Mouse (Mus musculus) adrenal gland, adult 18-20 months (tissue): ENCODE measurements around the gene Wnt11. TPM values are rescaled to one million over a fixed set of nuclear protein-coding genes. Genes with fewer than 3 reads are reported as not detected.

Experiments
- DNase-seq, 2 experiments: peaks; one replicate each; pipeline ENCODE4 v3.0.0; 2021 to 2022; ENCODE audit warnings: low spot score in 2 of 2
- total RNA-seq, 2 experiments: library from RNA; stranded (reverse); gene quantifications; 1 replicate in 1 of 2; 2 replicates in 1 of 2; pipeline ENCODE4 v1.2.3; 2021

Gene Wnt11
- total RNA-seq, 2 experiments from 2014 or later, result 0.86 to 3.8 TPM

DNA sequence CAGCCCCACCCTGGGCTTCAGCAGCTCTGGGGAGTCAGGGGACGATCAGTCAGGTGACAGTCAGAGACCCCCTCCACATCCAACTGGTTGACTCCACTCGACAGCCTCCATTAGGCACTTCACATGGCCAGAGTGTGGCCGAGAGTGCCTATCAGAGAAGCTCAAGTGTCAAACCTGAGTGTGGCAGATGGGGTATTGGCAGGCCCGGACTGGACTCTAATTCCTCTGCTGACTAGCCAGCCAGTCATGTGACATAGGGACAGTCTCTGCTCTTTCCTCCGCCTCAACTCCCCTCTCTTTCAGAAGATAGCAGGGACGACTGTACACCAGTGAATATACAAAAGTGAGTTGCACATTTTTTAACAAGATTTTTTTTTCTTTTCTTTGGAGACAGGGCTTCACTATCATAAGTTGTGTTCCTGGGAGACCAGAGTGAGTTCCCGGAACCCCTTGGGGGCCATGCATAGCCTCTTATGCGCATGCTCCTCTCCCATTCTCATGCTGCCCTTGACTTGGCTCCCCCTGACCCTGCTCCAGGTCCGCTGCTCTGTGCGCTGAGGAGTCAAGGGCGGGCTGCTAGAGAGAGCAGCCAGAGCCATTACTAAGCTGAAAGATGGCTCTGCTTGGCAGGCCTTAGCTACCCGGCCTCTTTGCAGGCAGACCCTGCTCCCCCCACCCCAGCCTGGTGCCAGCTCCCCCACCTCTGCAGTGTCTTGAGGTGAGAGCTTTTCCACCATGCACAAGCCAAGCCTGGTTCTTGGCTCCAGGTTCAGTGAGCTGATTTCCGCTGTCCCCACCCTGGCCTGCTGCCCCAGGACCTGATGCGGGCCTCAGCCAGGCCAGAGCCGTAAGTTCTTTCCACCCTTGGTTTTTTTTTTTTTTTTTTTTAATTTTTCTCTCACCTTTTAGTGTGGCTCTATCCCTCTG is 10.8 kb upstream of the Wnt11 start:
- DNase-seq, result no peak

DNA sequence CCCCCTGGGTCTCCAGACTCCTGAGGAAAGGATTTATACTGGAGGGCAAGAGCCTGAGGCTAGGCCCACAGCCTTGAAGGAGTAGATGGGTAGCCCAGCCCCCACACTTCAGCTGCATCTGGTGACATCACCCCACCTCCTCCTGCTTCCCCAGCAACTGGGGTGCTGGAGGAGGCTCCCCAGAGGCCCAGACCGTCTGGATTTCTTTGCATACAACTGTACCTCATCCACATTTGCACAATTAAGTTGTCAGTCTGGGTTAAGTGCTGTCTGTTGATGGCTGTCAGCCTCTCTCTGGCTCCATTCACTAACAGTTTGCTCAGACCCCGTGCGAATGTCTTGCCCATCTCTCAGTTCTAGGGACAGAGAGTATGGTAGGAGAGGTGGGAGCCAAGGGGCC is 6.9 kb upstream of the Wnt11 start:
- no peak for DNase-seq

DNA sequence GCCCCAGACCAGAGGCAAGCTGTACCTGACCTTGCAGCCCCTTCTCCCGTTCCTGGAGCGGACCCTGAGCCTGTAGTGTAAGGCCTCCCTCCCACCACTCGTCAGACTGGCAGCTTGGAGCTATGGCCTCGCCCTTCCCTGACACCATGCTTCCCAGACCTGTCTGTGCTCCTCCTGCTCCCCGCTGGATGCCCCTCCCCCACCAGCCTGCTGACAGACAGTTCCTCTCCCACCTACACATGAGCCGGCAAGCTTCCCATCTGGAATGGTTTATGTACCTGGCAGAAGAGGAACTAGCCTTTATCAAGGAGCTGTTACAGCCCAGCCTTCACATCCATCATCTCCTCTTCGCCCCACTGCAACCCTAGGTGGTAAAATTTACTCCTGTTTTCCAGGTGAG is 6.0 kb upstream of the Wnt11 start:
- DNase-seq, result no peak

DNA sequence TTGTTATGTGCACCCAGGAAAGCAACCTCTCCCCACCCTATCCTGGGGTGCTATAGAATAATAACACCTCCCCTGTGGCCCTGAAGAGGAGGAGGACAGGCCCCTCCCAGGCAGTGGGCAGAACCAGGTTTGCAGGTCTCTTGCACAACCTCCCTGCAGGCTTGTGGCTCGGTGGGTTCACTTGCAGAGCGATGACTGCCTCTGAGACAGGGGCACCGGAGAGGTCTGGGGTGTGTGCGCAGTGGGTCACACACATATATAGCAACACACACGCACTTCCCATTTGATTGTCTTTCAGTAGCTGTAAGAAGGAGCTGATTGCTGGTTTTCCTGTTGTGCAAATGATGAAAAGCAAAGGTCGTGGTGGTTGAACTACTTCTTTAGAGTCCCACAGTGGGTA is 3.6 kb upstream of the Wnt11 start:
- no peak for DNase-seq

DNA sequence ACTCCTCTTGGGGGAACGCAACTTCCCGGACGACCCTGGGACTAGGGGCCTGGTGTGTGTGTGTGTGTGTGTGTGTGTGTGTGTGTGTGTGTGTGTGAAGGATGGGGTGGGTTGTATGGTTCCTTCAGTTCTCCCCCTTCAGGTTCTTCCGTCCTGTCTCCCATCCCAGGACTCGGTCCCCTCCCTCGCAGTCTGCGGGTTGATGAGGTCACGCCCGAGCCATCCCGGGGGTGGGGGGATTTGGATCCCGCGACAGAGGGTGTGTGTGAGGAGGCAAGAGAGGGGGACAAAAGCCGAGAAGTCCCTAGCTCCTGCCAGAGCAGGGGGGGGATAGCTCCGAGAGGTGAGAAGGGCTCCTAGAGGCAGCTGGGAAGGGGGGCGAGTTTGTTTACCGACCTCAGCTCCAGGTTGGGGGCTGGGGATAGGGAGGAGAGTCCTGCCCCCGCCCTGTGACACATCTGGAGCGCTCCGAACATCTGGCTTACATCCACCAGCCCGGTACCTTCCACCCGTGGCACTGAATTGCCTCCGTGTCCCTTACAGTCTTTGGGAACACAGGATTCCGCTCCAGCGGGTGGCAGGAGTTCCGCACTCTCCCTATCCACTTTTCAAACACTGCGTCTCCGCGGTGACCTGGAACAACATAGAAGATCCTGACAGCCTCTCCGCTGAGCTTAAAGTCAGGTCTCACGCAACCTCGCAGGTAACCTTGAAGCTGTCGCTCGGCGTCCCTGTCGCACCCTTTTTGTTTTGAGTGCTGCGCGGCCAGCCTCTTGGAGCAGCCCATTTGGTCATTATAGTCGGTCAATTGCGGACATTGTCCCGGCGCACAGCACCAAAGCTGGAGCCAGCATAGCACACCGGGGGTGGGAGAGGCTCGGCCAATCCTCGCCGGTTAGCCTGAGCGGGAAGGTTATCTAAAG is 868 bp downstream of the Wnt11 start:
- no peak for DNase-seq

DNA sequence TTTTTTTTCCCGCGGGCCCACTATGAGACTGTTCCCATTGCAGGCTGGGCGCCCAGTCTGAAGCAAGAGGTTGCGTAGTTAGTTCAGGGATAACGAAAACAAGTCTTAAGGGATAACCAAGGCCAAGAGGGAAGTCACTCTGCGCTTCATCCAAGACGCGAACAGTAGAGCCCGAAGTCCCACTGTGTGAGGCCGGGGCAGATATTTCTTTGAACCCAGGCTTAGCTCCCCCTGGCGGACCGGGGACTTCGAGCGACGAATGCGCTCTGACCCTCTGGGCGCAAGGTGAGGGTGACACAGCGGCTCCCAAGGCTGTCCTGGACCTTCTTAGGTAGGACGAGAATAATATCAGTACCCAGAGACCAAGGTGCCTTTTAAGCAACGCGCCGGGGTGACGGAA is 1.7 kb downstream of the Wnt11 start:
- peak; percentile 65 to 76 for DNase-seq

DNA sequence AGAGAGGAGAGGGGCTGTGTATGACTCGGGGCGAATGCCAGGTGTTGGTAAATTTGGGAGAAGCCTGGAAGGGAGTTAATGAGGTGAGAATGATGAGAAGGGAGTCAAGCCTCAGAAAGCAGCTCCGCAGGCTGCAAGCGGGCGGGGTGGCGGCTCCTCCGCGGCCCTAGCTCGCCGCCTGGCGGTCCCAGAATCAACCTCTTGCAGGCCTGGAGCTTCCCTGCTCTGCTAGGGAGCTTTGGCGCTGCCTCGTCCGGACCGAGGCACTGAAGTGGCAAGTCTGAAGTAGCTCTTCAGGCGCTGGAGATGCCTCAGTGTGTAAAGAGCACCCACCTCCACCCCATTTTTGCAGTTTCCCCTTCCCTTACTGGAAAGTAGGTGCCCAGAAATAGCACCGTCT is 3.0 kb downstream of the Wnt11 start:
- peak; percentile 72 to 80 for DNase-seq

DNA sequence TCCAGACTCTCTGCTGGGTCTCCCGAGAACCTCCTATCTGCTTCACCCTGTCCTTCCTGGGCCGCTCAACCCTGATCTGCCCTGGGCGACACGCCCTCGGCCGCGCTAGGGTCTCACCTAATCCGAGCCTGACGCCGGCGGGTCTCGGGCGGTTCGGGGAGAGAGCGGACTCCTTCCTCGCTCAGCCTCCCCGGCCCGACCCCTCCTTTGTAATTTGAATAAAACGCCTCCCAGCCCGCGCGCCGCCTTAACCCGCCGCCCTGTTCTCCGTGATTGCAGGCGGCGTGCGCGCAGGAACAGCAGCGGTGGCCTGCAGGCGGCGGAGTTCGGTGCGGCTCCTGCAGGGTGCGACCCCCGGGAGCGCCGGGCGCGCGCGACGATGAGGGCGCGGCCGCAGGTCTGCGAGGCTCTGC is 3.8 kb downstream of the Wnt11 start:
- DNase-seq, result peak; percentile 43 to 56

DNA sequence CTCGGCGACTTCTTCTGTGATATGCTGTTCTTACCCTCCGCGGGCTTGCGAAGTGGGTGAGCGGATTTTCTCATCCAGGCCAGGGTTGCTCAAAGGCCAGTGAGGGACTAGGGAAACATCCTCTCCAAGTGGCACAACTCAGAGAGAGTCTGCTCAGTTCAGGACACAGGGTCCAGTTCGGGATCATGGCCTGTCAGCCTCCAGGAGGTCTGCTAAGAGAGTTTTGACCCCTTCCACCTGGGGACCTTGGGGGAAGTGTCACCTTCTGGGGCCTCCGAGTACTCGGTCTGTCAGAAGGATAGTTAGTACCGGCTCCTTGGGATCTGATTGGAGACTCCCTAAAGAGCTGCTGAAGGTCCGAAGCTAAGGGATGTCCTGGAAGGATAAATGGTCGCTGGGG is 4.4 kb downstream of the Wnt11 start:
- DNase-seq, result no peak

DNA sequence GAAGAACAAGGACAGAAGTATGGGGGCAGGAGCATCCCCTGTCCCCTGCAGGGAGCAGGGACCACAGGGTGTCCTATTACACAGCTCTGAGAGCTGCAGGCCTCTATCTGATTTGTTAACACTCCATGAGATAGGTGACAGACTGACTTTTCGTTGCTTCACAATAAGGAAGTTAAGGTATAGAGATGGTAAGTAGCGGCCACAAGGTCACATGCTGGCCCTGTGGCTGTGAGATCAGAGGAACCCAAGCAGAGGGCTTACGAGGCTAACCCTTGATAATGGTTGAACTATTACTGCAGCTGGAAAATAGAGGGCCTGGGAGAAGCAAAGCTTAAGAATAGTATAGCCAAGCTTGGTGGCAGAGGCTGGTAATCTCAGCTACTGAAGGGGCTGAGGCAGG is 5.9 kb downstream of the Wnt11 start:
- DNase-seq, result no peak

DNA sequence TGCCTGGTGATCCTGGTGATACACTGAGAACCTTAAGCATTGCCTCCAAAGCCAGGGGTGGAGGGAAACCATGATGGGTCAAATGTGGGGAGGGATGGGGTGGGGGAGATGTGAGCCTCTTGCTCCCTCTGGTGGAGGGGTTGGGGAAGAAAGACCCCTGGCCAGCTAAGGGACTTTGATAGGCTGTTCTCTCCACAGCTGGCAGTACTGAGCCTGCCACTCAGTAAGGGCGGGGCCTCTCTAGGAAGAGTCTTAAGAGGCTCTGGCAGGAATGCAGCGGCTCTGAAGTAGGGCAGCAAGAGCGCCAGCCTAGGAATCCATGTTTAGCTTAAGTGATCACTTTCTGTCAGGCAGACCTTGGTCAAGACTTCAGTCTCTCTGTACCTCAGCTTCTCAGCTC is 6.9 kb downstream of the Wnt11 start:
- no peak for DNase-seq

DNA sequence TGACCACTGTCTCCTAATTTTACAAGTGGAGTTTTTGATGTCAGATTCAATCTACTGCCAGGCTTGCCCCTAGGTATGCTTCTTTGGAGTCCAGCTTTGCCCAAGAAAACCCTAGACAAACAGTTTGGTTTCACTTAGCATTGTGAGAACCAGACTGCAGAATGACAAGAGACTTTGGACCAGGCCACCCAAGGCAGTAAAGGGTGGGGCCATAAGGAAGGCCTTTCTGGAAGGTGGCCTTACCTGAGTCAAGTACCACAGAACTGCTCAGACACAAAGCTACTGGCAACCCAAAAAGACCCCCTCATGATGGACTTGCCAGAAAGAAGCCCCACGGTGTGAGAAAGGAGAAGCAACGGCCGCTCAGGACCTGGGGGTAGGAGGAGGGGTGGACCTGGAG is 8.1 kb downstream of the Wnt11 start:
- DNase-seq, result no peak

DNA sequence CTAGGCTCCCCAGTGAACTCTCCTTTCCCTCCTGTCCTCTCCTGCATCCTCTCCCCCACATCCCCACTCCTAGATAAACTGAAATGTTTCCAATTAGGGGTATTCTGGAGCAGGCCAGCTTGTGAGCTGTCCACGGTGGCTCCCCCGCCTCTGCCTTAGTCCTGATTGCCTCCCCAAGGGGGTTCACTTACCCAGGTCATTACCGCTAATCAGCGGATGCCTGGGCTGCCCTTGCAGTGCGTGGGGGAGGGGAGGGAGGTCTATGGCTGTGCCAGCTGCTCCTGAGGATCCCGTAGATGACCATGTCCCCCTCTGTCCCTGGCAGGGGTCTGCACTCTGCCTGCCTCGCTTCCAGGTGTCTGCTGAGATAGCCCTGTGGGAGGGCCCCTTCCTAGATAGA is 8.7 kb downstream of the Wnt11 start:
- no peak for DNase-seq

DNA sequence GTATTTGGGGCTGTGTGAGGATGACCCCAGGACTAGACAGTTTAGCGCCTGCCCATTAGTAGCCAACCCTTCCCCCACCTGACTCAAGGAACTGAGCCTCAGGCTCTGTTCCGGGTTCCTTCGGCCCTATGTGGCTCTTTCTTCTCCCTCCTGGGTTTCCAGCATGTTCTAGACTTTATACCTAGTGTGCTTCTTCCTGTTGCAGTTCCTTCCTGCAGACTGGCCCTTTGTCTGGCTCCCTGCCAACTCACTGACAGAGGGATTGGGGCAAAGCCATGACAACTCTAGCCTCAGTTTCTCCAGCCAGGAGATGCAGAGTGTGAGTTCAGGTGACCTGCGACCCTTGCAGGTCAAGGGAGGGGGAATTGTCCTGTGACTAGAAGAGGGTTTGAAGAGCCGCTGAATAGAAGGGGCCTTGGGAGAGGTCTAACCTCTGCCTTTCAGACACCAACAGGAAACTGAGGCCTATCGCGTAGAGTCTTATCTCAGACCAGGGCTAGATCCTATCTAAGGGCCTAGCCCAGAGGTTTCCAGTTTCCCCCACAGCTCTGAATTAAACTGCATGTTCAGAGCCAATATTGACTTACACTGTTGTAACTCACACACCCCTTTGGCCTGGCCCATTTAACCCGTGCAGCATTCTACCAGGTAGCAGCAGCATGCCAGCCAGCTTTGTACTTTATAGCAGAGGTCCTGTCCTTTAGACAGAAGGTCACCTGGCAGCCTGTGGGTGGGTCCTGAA is 14.2 kb downstream of the Wnt11 start:
- DNase-seq, result no peak

DNA sequence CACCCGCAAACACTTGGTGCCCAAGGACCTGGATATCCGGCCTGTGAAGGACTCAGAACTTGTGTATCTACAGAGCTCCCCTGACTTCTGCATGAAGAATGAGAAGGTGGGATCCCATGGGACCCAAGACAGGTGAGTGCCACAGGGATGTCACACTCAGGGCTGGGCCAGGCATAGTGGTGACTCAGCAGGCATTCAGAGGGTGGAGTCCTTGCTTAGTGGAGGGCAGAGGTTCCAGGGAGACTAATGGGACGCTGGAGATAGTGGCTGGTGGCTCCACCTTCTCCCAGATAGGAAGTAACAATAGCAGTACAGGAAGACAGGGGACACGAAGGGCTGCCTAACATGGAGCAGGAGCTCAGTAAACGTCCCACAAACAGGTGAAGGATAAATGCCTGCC is 15.5 kb downstream of the Wnt11 start:
- no peak for DNase-seq

DNA sequence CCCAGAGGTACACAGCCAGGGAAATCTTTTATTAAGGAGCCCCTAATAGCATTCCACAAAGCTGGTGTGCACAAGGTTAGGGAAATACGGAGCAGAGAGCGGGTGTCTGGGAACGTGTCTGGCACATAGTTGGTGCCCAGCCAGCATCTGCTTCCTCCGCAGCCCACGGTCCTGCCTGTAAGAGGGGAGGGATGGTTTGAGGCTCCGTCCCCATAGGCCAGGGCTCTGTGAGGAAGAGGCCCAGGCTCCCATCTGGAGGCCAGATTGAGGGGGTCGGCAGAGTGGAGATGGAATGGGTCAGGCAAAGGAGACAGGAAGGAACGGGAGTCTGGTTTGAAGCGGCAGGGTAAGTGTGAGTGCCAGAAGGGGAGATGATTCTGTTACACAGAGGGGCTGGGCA is 16.3 kb downstream of the Wnt11 start:
- DNase-seq, result no peak

DNA sequence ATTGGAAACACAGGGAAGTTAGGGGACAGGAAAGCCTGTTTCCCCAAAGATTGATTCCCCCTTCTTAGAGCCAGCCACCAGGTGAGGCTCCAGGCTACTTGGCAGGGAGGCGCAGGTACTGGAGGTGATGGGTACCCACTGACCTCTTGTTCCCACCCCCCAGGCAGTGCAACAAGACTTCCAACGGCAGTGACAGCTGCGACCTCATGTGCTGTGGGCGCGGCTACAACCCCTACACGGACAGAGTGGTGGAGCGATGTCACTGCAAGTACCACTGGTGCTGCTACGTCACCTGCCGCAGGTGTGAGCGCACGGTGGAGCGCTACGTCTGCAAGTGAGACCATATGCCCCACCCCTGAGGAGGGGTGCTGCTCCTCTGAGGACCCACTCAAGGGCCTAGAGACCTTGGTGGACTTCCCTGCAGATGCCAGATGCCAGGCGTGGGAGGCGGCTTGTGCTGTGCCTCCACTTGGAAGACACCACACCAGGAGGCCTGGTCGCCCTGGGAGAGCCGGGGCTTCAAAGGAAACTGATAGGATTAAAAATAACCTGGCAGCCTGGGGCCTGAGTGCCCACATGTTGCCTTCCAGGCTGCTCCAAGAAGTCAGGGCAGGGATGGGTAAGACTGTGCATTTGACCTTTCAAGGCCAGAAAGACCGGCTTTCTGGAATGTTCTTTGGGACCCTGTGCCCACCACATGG is 18.2 kb downstream of the Wnt11 start:
- no peak for DNase-seq

DNA sequence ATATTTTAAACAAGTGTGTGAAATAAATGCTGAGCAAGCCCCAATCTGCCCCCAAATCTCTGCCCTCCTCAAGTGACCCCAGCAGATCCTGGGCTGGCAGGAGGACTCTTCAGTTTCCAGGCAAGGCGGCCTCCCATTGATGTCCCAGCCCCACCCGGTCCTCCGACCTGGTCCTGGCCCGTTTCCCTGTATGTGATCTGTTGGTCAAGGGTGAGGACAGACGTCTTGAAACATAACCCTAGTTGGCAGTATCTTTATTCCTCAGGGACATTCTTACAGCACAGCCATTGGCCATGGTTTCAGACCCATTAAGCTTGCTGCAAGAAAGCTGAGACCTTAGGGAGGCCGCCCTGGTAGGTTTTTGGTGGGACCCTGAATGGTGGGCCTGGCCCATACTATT is 18.9 kb downstream of the Wnt11 start:
- no peak for DNase-seq

DNA sequence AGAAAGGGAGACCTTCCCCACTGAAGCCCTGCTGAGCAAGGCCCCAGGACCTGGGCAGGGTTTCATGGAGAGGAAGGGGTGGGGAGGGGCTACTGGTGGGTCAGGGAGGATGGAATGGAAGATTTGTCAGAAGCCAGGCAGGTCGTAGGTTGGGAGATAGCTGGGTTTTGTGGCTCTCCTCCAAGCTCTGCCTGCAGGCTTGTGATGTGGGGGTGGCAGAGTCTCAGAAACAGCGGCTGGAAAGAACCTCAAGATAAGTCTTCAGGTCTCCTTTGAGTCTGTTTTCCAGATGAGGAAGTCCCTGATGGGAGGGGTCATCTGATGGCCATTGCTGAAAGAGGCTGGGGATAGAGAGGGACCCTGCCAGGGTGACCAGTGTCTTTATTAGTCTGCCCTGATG is 20.5 kb downstream of the Wnt11 start:
- DNase-seq, result no peak

DNA sequence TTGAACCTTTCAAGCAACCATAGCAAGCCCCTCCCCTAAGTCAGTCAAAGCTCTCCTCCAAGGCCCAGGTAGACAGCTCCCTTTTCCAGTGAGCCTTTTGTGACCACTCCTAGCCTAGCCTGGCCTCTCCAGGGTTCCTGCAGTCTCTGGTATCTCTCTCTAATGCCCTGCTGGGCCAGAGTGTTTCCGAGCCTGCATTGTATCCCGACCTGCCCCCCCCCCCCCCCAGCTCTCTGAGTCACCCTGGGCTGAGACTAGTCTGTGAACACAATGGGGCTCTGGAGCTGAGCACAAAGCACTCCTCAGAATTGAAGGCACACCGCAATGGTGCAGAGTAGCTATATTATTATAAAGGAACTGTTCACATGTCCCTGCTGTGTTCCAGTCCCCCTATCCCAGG is 21.2 kb downstream of the Wnt11 start:
- DNase-seq, result no peak

DNA sequence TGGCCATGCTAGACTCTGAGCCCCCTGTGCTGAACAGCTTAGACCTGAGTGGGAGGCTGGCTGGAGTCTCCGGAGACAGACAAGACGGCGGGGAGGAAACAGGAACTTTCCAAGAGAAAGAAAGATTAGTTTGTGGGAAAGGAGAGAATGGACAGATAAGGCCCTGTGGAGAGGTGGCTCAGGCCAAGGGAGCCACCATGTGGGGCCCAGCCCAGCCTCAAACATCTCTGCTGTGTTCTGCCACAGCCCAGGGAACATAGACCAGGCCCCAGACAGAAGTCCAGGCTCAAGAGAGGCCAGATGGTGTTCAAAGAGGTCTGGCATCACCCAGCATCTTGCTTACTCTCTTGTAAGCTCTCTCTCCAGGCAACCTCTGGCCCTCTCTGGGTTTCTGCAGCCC is 22.2 kb downstream of the Wnt11 start:
- DNase-seq, result no peak
